Mouse (Mus musculus) forebrain, postnatal 0 days (tissue): Measurements from ENCODE around the gene Rhot2. TPM values are rescaled to one million over a fixed set of nuclear protein-coding genes. Genes with fewer than 3 reads are reported as not detected.
"Not testable (repeated sequence)": the region's sequence is repeated elsewhere in the genome, so short reads cannot be mapped to it uniquely, and the experiment has no call there.

Source experiments
- ATAC-seq: fragments of 200-750 bp; cut with Nextera tagmentation; 2 replicates; pipeline ENCODE4 v1.8.0; 2017; ENCODE audit warnings: mild to moderate bottlenecking, moderate library complexity
- DNase-seq: peaks from one replicate; pipeline ENCODE4 v3.0.0-alpha.2; 2015
- H3K27ac ChIP-seq: fragments of 300-500 bp; sonication (generic); 2 replicates; pipeline ENCODE4 v1.5.1; 2014; ENCODE audit warnings: low read depth, mild to moderate bottlenecking, antibody characterized with exemption, low read length, moderate library complexity, mixed read lengths
- H3K27me3 ChIP-seq: fragments of 300-500 bp; sonication (generic); 2 replicates; pipeline ENCODE4 v1.6.1; 2014; ENCODE audit warnings: mild to moderate bottlenecking, low read length, mixed read lengths; ENCODE audit not compliant: insufficient read depth
- H3K36me3 ChIP-seq: fragments of 300-500 bp; sonication (generic); 2 replicates; pipeline ENCODE4 v1.6.1; 2014; ENCODE audit warnings: mild to moderate bottlenecking, moderate library complexity; ENCODE audit not compliant: insufficient read depth
- H3K4me1 ChIP-seq: fragments of 300-500 bp; sonication (generic); 2 replicates; pipeline ENCODE4 v1.6.1; 2014; ENCODE audit warnings: antibody characterized with exemption; ENCODE audit not compliant: insufficient read depth
- H3K4me2 ChIP-seq: fragments of 300-500 bp; sonication (generic); 2 replicates; pipeline ENCODE4 v1.6.1; 2014; ENCODE audit warnings: low read depth, mild to moderate bottlenecking, moderate library complexity
- H3K4me3 ChIP-seq: fragments of 300-500 bp; sonication (generic); 2 replicates; pipeline ENCODE4 v1.5.1; 2014; ENCODE audit warnings: low read depth, low read length, mixed read lengths
- H3K9ac ChIP-seq: fragments of 300-500 bp; sonication (generic); 2 replicates; pipeline ENCODE4 v1.6.1; 2014; ENCODE audit warnings: mild to moderate bottlenecking
- H3K9me3 ChIP-seq: fragments of 300-500 bp; sonication (generic); 2 replicates; pipeline ENCODE4 v1.6.1; 2016; ENCODE audit warnings: low read length
- CTCF ChIP-seq: sonication (generic); IDR thresholded peaks from 2 replicates; pipeline ENCODE4 v1.5.1; 2016; ENCODE audit warnings: antibody characterized with exemption, control low read depth, low read depth
- WGBS: fragments of 180-500 bp; shearing (Covaris S2); extraction: QIAGEN DNeasy Blood & Tissue Kit; methylation state at CpG from one replicate; pipeline ENCODE4 v1.1.7; 2014; 5-methylcytosine and 5-hydroxymethylcytosine counted together
- polyA plus RNA-seq: library from polyadenylated mRNA; unstranded; fragments of >200 nt; fragmentation: Nextera tagmentation; extraction: Ambion mirVana; gene quantifications from 2 replicates; pipeline ENCODE4 v1.2.1, GENCODE M21; 2015
- total RNA-seq: library from RNA; depleted of rRNA; stranded (reverse); fragments of >200 nt; gene quantifications from 2 replicates; pipeline ENCODE4 v1.2.3, GENCODE M21; 2014

Rhot2 gene
- total and polyA plus RNA-seq, 2 experiments from 2014 or later, result 11.3 to 53.1 TPM

DNA sequence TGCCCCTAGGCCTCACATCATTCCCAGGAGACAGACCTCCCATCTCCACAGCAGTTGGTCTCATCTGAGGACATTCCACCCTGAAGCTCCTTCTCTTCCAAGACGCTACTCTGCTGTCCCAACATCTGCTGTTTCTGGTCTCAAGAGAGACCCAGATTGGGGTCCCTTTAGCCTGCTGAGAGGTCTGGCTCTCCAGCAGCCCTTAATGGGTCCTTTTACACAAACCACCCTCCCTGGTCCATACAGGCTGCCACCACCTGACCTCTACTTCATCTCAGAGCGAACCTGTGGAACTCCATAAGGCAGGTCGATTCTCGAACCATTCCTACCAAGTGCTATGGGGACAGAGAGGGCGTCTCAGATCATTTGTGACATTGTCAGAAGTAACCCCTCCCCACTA, 36.6 kb downstream of the Rhot2 start:
- Histone ChIP-seq H3K4me1 (peaks cover 23% of the 10 kb centered on the region), H3K9ac (peak overlapping the region; percentile 97), H3K27ac (peak overlapping the region; percentile 96), H3K36me3 (no peaks in the 10 kb centered on the region), H3K9me3 (no peaks in the 10 kb centered on the region), H3K4me2 (peak overlapping the region; percentile 65), H3K4me3 (peak overlapping the region; percentile 95), H3K27me3 (no peaks in the 10 kb centered on the region)
- DNase-seq, result peak; percentile 36
- TF ChIP-seq CTCF, result no peak
- 35% methylated on average over 5 of the region's 5 CpGs for whole genome bisulfite sequencing
- no peak for ATAC-seq

DNA sequence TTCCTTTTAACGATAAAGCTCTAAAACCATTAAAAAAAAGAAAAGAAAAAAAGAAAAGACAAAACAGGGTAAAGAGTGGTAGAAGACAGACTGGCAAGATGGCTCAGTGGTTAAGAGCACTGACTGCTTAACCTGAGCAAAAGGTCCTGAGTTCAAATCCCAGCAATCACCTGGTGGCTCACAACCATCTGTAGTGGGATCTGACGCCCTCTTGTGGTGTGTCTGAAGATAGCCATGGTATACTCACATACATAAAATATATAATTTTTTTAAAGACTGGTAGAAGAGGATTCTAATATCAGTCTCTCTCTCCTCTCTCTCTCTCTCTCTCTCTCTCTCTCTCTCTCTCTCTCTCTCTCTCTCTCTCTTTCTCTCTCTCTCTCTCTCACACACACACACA, 37.2 kb downstream of the Rhot2 start:
- not testable (repeated sequence) for ATAC-seq, H3K9me3 ChIP-seq, H3K36me3 ChIP-seq, H3K4me3 ChIP-seq, H3K9ac ChIP-seq, H3K27ac ChIP-seq, H3K27me3 ChIP-seq, H3K4me2 ChIP-seq, DNase-seq
- 55% methylated on average over 2 of the region's 2 CpGs for WGBS
- peaks cover 23% of the 10 kb centered on the region for H3K4me1 ChIP-seq
- TF ChIP-seq CTCF, result peak; percentile 46

DNA sequence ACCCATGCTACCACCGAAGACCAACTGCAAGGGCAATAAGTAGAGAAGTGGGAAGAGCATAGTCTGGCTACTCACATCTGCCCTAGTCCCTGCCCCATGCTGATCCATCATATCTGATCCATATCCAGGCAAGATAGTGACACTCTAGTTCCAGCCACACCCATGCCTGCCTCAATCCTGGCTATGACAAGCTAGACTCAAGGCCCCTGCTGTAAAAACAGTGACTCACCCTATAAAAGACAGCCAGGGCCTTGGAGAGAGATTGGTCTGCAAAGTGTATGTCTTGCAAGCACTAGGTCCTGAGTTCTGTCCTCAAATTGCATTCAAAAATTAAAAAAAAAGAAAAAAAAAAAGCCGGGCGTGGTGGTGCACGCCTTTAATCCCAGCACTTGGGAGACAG, 38.1 kb downstream of the Rhot2 start:
- Histone ChIP-seq H3K27me3 (no peaks in the 10 kb centered on the region), H3K4me2 (no peak overlapping the region), H3K27ac (no peak overlapping the region), H3K4me3 (no peak overlapping the region), H3K36me3 (no peaks in the 10 kb centered on the region), H3K9ac (no peak overlapping the region), H3K4me1 (peaks cover 27% of the 10 kb centered on the region), H3K9me3 (no peaks in the 10 kb centered on the region)
- no peak for ATAC-seq
- no peak for DNase-seq
- TF ChIP-seq CTCF, result no peak
- WGBS, result 90% methylated on average over 4 of the region's 4 CpGs

DNA sequence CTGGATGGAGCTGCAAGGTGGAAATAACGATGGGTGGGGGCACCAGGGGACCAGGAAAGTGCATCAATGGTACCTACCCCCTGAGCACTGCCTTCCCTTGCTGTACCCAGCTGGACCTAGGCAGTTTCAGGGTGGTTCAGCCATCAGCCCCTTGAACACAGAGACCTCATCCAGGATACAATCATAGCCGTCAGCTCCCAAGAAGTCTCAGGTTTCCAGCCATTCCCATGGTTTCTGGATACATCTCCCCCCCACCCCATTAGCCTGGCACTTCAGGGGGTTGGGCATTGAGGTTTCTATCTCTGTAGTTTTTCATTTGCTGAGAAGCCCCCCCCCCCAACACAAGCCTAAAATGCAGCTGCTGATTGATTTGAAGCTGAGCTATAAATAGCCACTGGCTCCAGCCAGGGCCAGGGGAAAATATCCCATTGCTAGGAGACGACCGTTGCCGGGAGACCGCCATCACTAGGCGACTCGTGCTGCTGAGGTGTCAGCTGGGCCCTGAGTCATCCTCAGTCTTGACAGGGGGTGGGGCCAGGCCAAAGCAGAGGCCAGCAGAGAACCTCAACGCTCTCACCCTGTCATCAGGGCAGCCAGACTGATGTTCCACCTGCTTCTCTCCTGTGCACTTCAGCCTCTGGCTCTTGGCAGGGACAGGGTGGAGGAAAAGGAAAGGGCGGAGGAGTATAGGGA, 41.7 kb downstream of the Rhot2 start:
- peak; percentile 89 for DNase-seq
- 7% methylated on average over 10 of the region's 10 CpGs for WGBS
- Histone ChIP-seq H3K27ac (peak overlapping the region; percentile 89), H3K27me3 (no peaks in the 10 kb centered on the region), H3K4me2 (peak overlapping the region; percentile 33), H3K36me3 (no peaks in the 10 kb centered on the region), H3K9ac (peak overlapping the region; percentile 40), H3K4me1 (peaks cover 10% of the 10 kb centered on the region), H3K4me3 (no peak overlapping the region), H3K9me3 (no peaks in the 10 kb centered on the region)
- TF ChIP-seq CTCF, result no peak
- peak; percentile 96 for ATAC-seq

DNA sequence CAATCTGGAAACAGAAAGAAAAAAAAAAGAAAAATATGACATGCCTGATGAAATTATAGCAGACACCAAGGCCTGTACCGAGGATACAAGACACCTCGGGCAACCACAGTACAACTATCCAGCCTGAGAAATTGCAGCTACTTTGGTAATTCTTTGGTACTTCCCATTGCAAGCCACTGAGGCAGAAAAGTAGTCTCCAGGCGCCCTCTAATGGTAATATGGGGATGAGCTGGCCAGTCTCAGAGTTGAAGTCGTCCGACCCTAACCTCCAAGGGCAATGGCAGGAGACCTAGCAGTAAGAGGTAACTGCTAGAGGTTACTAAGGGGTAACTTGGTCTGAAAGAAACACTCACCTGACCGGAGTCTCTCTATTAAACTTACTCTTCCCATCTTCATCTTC, 43.6 kb downstream of the Rhot2 start:
- Histone ChIP-seq H3K4me1 (peaks cover 9% of the 10 kb centered on the region; the same call in 1 of the 2 replicates), H3K9me3 (no peaks in the 10 kb centered on the region), H3K36me3 (no peaks in the 10 kb centered on the region), H3K4me2 (no peak overlapping the region), H3K27me3 (peaks cover 6% of the 10 kb centered on the region; the same call in 1 of the 2 replicates), H3K27ac (no peak overlapping the region), H3K4me3 (no peak overlapping the region), H3K9ac (no peak overlapping the region)
- DNase-seq, result peak; percentile 82
- WGBS, result 5% methylated on average over 6 of the region's 6 CpGs
- peak; percentile 87 for TF ChIP-seq CTCF
- ATAC-seq, result peak; percentile 32; the same call in 1 of the 2 replicates

DNA sequence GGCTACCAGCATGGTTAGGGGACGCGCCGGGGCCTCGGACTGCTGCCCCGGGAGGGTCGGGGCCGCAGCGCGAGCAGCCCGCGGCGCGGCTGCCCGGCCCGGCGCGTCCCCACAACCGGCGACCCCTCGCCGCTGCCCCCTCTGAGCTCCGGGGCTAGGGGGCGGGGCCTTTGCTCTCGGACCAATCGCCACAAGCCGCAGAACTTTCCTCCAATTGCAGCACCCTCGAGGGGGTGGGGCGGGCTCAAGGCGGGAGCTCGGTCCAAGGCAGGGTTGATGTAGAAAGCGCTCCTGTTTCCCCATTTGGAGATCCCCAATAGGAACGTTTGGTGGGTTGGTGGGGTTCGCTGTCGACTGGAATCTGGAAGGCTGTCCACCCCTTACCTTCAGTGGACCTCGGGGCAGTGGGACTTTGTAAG, 47.7 kb downstream of the Rhot2 start, which contains the start of gene Metrn:
Metrn (minus strand) TSS at position 186 of the 419 bp plus-strand sequence.
- H3K9ac ChIP-seq, result peak within 1 kb of the TSS; percentile 45
- DNase-seq (peak; percentile 69), ATAC-seq (peak; percentile 66)
- peak within 1 kb of the TSS; percentile 16; the same call in 1 of the 2 replicates for H3K27ac ChIP-seq
- whole genome bisulfite sequencing, result 1% methylated on average over 33 of the region's 35 CpGs
- H3K36me3 ChIP-seq, result no peaks in the 10 kb centered on the region
- H3K4me1 ChIP-seq, result peaks cover 11% of the 10 kb centered on the region
- peak within 1 kb of the TSS; percentile 64 for H3K4me2 ChIP-seq
- H3K27me3 ChIP-seq, result peaks cover 6% of the 10 kb centered on the region; the same call in 1 of the 2 replicates
- H3K4me3 ChIP-seq, result peak within 1 kb of the TSS; percentile 47
- H3K9me3 ChIP-seq, result no peaks in the 10 kb centered on the region
- no peak for TF ChIP-seq CTCF

DNA sequence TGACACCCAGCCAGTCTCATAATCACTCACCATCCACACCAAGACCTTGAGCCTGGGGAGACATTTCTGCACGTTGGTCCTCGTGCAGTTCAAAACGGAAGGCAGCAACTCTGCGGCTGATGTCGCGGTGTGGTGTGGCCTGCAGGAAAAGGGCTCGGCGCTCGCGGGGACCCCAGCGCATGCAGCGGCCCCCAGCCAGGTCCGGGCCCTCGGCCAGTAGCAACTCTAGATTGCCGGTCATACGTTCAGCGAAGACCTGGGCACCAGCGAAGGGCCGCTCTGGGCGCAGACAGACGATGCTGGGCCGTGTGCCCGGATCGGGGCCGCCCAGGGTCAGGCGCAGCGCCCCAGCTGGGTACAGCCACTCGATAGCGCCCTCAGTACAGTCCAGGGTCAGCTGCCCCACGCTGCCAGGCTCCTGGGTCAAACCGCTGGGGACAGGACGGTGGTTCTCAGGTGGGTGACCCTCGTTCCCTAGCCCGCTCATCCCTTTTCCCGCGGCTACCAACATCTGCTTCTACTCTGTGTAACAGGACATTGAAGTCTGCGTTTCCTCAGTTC, 48.4 kb downstream of the Rhot2 start:
- Histone ChIP-seq H3K36me3 (no peaks in the 10 kb centered on the region), H3K4me2 (peak overlapping the region; percentile 64), H3K27ac (peak overlapping the region; percentile 16; the same call in 1 of the 2 replicates), H3K4me1 (peaks cover 11% of the 10 kb centered on the region), H3K27me3 (peaks cover 6% of the 10 kb centered on the region; the same call in 1 of the 2 replicates), H3K4me3 (peak overlapping the region; percentile 47), H3K9ac (peak overlapping the region; percentile 45; the same call in 1 of the 2 replicates), H3K9me3 (no peaks in the 10 kb centered on the region)
- 3% methylated on average over 37 of the region's 37 CpGs for WGBS
- ATAC-seq (no peak), DNase-seq (no peak)
- no peak for TF ChIP-seq CTCF
